Mouse (Mus musculus) ovary, postnatal 14 days (tissue): ENCODE measurements around the gene Morn1.
A peak's percentile ranks its signal among the peaks of the same experiment; 100 is the strongest.

ENCODE experiments used
- DNase-seq: peaks from one replicate; pipeline ENCODE4 v3.0.0; 2022; ENCODE audit warnings: low spot score

Gene Morn1

GRCm38 (mm10) chr4:155162433-155163319 is 76.3 kb downstream of the Morn1 start:
- DNase-seq, result no peak

- no peak for DNase-seq
Observed at GRCm38 (mm10) chr4:155163320-155163651, 76.9 kb downstream of the Morn1 start.

- no peak for DNase-seq
Observed at GRCm38 (mm10) chr4:155163685-155164084, 77.3 kb downstream of the Morn1 start.

GRCm38 (mm10) chr4:155164550-155164949 is 78.2 kb downstream of the Morn1 start:
- DNase-seq, result no peak

- no peak for DNase-seq
Observed at GRCm38 (mm10) chr4:155165861-155166260, 79.5 kb downstream of the Morn1 start.

GRCm38 (mm10) chr4:155168835-155169252 is 82.5 kb downstream of the Morn1 start:
- no peak for DNase-seq

GRCm38 (mm10) chr4:155170614-155171212 is 84.3 kb downstream of the Morn1 start:
- DNase-seq, result no peak

GRCm38 (mm10) chr4:155171961-155172533 is 85.7 kb downstream of the Morn1 start:
- DNase-seq, result no peak

GRCm38 (mm10) chr4:155172909-155173821 is 86.8 kb downstream of the Morn1 start:
- DNase-seq, result peak; percentile 83

GRCm38 (mm10) chr4:155173822-155174785 is 87.7 kb downstream of the Morn1 start:
- DNase-seq, result no peak

- DNase-seq, result no peak
Observed at GRCm38 (mm10) chr4:155176210-155176609, 89.8 kb downstream of the Morn1 start.

- peak; percentile 44 for DNase-seq
Observed at GRCm38 (mm10) chr4:155178274-155178673, 91.9 kb downstream of the Morn1 start.

- no peak for DNase-seq
Observed at GRCm38 (mm10) chr4:155178981-155179512, 92.7 kb downstream of the Morn1 start.

- DNase-seq, result no peak
Observed at GRCm38 (mm10) chr4:155183201-155183600, 96.8 kb downstream of the Morn1 start.

GRCm38 (mm10) chr4:155184248-155185070 is 98.1 kb downstream of the Morn1 start:
- DNase-seq, result no peak

- DNase-seq, result no peak
Observed at GRCm38 (mm10) chr4:155185845-155186244, 99.5 kb downstream of the Morn1 start.

GRCm38 (mm10) chr4:155187192-155187674 is 100.9 kb downstream of the Morn1 start:
- no peak for DNase-seq

- no peak for DNase-seq
Observed at GRCm38 (mm10) chr4:155188341-155188740, 102.0 kb downstream of the Morn1 start.

GRCm38 (mm10) chr4:155188803-155189202 is 102.4 kb downstream of the Morn1 start:
- DNase-seq, result no peak
